Mouse (Mus musculus) brain, embryonic 14.5 days (tissue): ENCODE results near the gene Plk5. TPM values are rescaled to one million over a fixed set of nuclear protein-coding genes. Genes with fewer than 3 reads are reported as not detected.
"Not testable (repeated sequence)": the region's sequence is repeated elsewhere in the genome, so short reads cannot be mapped to it uniquely, and the experiment has no call there.

ENCODE experiments used
- DNase-seq: peaks from one replicate; pipeline ENCODE4 v3.0.0-alpha.2; 2011; ENCODE audit warnings: low read depth
- CTCF ChIP-seq: fragments of 200-500 bp; IDR thresholded peaks from 2 replicates; pipeline ENCODE4 v1.5.1; 2012; ENCODE audit warnings: inconsistent platforms, mild to moderate bottlenecking, moderate library complexity, borderline replicate concordance; ENCODE audit not compliant: insufficient read depth, insufficient read length; ENCODE audit errors: extremely low read depth
- POLR2A ChIP-seq: fragments of 200-500 bp; IDR thresholded peaks from 2 replicates; pipeline ENCODE4 v1.6.1; 2012; ENCODE audit warnings: mild to moderate bottlenecking, inconsistent platforms, borderline replicate concordance; ENCODE audit not compliant: poor library complexity, insufficient read depth, insufficient read length, severe bottlenecking; ENCODE audit errors: extremely low read depth
- polyA plus RNA-seq: library from polyadenylated mRNA; depleted of rRNA; stranded (reverse); fragments of >200 nt; gene quantifications from 2 replicates; pipeline ENCODE4 v1.2.3, GENCODE M21; 2012

Plk5 gene
- polyA plus RNA-seq, 1 experiment: 3.9 TPM

DNA sequence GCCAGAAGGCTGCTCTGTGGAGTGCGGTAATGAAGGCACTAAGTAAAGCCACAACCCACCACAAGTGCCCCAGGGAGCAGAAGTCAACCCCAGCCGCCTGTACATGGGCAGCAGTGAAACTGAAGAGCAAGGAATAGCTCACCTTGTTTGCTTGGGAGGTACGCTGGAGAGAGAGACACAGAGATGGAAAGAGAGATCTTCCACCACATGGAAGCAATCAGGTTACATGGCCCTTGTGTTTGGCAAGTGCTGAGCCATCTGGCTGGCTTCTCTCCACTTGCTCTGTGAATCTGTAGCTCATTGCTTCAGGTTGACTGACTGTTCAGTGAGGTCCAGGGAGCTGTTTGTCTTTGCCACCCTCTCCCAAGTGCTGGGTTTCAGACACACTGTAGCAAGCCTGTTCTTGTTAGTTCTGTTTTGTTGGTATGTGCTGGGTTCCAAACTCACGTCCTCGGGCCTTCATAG lies 23.7 kb upstream of the Plk5 start:
- no peak for DNase-seq
- TF ChIP-seq POLR2A (no peak), CTCF (no peak)

DNA sequence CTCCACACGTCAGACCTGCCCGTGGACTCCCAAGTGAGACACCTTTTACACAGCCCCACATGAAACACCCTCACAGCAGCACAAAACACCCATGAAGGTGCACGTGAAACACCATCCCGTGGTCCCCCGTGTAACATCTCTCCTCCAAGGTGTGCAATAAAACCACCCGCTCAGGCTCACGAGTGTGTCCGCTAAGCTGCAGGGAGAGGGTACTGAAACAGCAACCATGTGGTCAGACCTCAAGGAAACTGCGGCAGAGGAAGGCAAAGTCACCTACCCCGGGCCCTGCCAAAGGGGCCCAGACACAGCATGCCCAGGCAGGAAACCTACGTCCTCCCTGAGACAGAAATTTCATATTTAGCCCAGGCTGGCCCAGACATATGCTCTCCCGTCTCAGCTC lies 20.0 kb upstream of the Plk5 start:
- DNase-seq: no peak
- no peak for TF ChIP-seq POLR2A
- no peak for TF ChIP-seq CTCF

DNA sequence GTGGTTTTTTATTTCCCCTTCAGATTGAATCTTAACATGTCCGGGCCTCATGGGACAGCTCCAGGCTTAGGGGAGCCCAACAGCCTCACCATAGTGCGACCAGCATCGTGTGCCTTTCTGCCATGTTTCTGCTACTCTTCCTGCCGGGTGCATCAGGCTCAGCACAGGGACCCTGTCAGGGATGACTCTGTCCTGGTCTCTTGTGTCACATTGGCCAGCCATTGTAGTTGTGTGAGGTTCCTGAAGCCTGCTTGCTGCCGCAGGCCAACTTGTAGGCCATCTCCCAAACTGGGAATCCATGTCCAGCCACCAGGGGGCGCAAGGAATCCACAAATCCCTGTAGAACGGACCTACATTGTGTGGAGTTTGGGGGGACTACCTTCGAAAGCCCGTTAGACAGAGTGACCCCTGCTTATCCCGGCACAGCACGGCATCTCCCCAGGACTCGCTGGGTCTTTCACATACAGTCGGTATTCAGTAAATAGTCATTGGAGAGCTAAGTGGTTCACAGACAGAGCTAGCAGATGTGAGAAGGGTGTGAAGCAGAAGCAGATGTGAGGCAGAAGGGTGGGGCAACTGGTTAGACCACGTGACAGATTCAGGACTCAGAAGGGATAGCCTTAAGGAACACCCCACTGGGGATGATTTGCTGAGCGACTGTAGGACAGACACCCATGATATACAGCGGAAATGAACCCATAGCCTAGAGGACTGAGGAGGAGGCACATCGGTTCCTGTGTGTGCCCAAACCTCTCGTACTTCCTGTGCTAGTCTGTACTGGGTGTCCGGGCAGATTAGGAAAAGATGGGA lies 16.1 kb upstream of the Plk5 start:
- TF ChIP-seq CTCF (peak; percentile 95), POLR2A (no peak)
- peak; percentile 88 for DNase-seq

DNA sequence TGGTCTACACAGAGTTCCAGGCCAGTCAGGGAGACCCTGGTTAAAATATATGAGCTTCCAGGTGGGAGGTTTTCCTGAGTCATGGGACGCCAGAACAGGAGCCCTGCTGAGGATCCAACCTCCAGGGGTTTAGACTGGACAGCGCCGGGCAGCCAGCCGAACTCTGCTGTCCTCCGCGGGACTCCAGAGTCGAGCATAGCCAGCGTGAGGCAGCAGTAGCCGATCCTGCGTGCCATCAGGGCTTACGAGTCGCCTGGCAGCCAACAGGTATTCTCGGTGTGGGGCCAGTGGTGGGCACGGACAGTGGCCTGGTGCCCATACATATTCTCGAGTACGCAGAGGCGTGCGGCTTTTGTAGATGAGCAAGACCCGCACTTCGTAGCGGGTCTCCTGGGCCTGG lies 15.2 kb upstream of the Plk5 start:
- no peak for TF ChIP-seq POLR2A
- TF ChIP-seq CTCF: no peak

DNA sequence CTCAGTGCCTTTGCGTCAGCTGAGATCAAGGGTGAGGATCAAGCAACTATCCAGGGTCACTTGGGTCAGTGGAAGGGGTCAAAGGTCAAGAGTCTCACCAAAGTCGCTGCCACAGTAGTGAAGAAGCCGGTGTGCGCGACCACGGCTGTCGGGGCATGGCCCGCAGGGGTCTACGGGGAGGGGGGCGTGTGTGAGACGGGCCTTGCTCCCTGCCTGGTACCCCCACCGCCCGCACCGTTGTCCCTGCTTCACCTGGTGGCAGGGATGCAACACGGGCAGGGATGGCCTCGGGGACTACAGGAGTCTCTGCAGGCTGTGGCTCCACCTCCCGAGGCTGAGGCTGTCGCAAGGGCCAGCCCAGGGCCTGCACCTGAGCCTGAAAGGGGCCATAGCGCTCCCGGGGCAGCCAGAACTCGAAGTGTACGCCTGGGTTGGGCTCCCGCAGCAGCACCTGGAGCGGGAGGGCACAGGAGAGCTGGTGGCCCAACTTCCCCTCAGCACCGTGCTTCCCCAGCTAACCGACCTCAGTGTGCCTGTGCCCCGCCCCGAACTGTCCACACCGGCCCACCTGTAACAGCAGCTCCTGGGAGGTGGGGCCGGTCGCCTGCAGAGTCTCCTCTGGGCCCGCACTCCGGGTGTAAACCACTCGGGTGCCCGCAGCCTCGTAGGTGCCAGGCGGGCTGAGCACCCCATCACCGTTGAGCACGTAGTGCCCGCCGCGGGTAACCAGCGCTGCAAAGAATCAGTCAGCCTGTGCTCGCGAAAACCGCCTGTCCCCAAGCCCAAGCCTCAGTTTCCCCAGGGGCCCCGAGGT lies 14.6 kb upstream of the Plk5 start:
- no peak for TF ChIP-seq POLR2A
- no peak for TF ChIP-seq CTCF
- no peak for DNase-seq

More for the DNA sequence above, 15.2 kb upstream of the Plk5 start:
- no peak for DNase-seq

DNA sequence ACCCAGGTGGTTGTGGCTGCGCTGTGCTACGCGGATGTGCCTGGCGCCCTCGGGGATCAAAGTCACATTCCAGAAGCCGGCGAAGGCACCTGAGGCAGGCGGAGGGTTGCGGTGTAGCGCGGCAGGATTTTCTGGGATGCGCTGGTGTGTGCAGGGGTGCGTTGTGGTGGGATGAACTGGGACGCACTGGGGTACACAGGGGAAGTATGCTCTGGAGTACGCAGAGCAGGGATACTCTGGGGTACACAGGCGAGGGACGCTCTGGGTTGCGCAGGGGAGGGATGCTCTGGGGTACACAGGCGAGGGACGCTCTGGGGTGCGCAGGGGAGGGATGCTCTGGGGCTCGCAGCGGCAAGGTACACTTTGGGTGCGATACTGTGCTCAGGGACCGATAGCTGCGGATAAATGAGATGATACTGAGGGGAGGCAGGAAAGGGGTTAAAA lies 13.9 kb upstream of the Plk5 start:
- TF ChIP-seq CTCF (no peak), POLR2A (no peak)
- no peak for DNase-seq

DNA sequence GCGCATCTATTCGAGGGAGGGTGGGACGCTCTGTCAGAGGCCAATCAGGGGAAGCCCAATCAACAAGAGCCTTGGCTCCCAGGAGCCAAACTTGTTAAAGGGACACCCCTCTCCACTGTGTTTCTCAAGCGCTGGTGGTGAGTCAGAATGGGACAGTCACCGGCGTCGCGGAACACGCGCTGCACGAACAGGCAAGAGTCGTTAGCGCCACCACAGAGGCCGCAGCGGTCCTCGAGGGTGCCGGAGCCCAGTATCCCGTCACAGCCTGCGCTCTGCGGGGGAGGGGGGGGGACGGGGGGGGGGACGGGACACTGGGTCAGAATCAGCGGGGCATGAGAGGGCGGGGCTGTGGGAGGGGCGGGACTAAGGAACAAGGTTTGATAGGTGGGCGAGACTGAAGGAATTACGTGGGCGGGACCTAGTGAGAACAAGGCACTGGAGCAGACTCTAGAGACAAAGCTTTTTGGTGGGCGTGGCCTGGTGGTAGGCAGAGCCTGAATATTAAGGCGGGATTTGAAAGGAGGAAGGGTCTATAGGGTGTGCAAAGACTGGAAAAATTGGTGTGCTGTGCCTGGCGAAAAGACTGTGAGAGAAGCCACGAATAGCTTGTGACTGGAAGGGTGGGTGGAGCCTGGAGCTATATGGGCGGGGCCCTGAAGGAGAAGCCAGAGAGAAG lies 13.4 kb upstream of the Plk5 start:
- TF ChIP-seq POLR2A: no peak
- no peak for TF ChIP-seq CTCF
- peak; percentile 86 for DNase-seq

DNA sequence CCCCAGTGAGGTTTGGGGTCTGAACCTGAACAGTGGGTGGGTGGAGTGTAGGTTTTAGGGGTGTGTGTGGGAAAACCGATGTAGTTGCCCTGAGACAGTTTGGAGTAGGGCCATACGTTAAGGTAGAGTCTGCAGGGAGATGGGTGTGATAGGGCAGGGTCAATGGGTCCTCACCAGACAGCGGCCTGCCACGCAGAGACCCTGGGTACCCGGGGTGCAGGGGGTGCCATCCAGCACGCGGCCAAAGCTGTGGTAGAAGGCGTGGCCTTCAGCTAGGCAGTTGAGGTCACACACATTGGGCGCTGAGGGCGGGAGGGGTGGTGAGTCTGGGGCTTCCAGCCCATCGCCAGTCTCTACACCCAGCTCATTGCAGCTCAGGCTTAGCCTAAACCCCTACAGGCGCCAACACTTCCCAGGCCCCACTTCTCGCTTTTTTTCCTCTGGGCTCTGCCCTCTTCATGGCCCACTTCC lies 12.8 kb upstream of the Plk5 start:
- DNase-seq: no peak
- TF ChIP-seq POLR2A (no peak), CTCF (no peak)

DNA sequence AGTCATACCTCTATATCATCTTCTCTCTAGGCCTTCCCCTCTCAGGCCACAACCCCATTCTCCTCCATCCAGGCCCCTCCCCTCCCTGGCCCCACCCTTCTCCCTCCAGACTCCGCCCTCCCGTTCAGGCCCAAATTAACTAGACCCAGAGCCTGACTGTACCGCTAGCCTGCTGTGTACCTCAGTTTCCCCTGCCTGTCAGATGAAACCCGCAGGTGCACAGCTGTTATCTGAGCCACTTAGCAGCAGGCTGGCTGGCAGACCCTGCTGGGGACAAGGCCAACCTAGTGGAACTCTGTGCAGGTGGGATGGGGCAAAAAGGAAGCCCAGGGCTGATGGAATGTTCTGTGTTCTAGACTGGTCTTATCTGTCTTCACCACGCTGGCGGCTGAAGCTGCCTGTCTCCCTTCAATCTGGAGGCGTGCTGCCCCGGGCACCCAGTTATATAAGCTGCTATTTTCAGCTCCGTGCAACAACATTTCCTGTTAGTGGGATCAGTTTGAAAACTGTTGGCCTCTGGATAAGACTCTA lies 12.1 kb upstream of the Plk5 start:
- no peak for TF ChIP-seq POLR2A
- no peak for TF ChIP-seq CTCF
- no peak for DNase-seq

DNA sequence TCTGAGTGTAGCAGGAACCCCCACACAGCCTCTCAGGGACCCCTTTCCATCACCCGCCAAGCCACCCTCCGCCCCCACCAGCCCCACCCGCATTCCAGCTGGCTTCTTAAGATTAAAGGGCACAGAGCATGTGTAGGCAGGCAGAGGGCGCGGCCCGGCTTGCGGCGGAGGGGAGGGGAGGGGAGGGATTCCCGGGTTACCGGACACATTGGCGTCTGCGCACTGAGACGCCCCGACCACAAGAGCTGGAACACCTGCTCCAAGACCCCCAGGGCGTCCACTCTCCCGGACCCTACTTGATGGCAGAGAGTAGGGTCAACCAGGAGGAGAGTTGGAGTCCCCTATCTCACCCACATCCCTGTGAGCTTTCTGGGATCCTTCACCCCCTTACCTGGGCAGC lies 11.1 kb upstream of the Plk5 start:
- DNase-seq: no peak
- TF ChIP-seq POLR2A (no peak), CTCF (no peak)

DNA sequence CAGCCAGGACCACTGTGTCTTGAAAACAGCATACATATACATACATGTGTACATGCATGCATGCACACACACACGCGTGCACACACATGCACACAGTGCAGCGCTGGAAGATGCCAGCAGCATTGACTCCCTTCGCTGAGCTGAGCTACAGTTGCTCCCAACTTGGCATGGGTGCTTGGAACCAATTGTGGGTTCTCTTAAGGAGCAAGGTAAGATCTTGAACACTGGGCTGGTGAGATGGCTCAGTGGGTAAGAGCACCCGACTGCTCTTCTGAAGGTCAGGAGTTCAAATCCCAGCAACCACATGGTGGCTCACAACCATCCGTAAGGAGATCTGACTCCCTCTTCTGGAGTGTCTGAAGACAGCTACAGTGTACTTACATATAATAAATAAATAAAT lies 10.3 kb upstream of the Plk5 start:
- not testable (repeated sequence) for DNase-seq

DNA sequence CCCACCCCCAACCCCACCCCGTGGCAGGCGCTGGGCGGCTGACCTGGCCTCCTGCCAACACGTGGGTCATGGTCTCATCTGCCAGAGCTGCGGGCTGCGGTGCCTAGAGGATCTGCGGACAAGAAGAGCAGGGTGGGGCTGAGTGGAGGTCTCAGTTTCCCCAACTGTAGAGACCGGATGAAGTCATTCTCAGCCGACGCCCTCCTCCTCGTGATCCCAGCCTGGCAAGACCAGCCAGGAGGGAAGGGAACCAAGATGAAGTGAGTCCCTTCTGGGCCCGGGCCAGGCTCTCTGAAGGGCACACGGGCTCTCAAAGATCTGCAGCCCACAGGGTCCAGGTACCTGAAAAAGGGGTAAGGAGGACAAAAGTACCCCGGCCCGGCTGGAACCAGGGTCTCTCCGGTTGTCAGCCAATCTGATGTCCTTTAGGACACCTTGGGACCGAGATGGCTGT lies 8.7 kb upstream of the Plk5 start:
- TF ChIP-seq CTCF: no peak
- TF ChIP-seq POLR2A: no peak
- no peak for DNase-seq
